Mouse (Mus musculus) myocyte (in vitro differentiated cells): ENCODE measurements around the gene Dennd6a.

Source experiments
- E2F4 ChIP-seq: IDR thresholded peaks from one replicate; pipeline ENCODE4 v1.6.1; 2011; ENCODE audit warnings: mild to moderate bottlenecking, control low read depth, moderate library complexity; ENCODE audit not compliant: insufficient read depth
- MAX ChIP-seq: IDR thresholded peaks from one replicate; pipeline ENCODE4 v1.6.1; 2011; ENCODE audit warnings: low read depth, mild to moderate bottlenecking, control low read depth
- MYOD1 ChIP-seq, 3 experiments: IDR thresholded peaks; one replicate each; pipeline ENCODE4 v1.6.1; 2011; ENCODE audit warnings: control low read depth in 2 of 3, low read depth in 2 of 3, mild to moderate bottlenecking in 2 of 3, moderate library complexity in 1 of 3; ENCODE audit not compliant: insufficient read length in 2 of 3, control insufficient read depth in 1 of 3
- MYOG ChIP-seq, 3 experiments: IDR thresholded peaks; one replicate each; pipeline ENCODE4 v1.6.1; 2011; ENCODE audit warnings: control low read depth in 2 of 3, low read depth in 2 of 3, mild to moderate bottlenecking in 2 of 3; ENCODE audit not compliant: insufficient read length in 2 of 3, control insufficient read depth in 1 of 3, insufficient read depth in 1 of 3
- POLR2A ChIP-seq: IDR thresholded peaks from one replicate; pipeline ENCODE4 v1.6.1; 2011; ENCODE audit warnings: low read depth, mild to moderate bottlenecking, control low read depth, moderate library complexity; ENCODE audit not compliant: insufficient read length
- POLR2AphosphoS2 ChIP-seq: IDR thresholded peaks from one replicate; pipeline ENCODE4 v1.6.1; 2011; ENCODE audit warnings: low read depth, control low read depth; ENCODE audit not compliant: insufficient read length
- TCF12 ChIP-seq: IDR thresholded peaks from one replicate; pipeline ENCODE4 v1.6.1; 2011; ENCODE audit warnings: mild to moderate bottlenecking, control low read depth; ENCODE audit not compliant: poor library complexity, insufficient read depth, severe bottlenecking
- USF1 ChIP-seq: IDR thresholded peaks from one replicate; pipeline ENCODE4 v1.6.1; 2011; ENCODE audit warnings: low read depth, mild to moderate bottlenecking, control low read depth, moderate library complexity

DNA sequence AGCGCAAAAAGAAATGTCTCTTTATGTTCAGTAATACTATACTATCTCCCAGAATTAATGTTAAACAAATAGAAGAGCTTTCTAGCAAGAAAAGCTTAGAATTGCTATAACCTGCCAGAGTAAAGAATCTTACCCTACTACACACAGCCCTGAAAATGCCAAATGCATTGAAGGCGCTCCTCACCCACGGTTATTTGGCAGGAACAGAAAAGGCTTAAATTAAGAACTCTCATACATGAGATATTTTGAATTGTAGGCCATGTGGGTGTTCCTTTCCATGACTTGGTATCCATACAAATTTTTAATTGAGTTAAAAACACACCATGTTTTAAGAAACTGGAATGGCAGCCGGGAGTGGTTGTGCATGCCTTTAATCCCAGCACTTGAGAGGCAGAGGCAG, 34.4 kb upstream of the Dennd6a start:
- TF ChIP-seq POLR2A (no peak), MYOG (IDR thresholded peaks at IDR 0.05; ENCODE audit: control insufficient read depth in 1 of 3, insufficient read depth in 1 of 3, insufficient read length in 2 of 3, low read depth in 2 of 3) (no peak), MAX (no peak), E2F4 (no peak), TCF12 (no peak), POLR2AphosphoS2 (no peak), USF1 (no peak), MYOD1 (IDR thresholded peaks at IDR 0.05; ENCODE audit: control insufficient read depth in 1 of 3, insufficient read length in 2 of 3, low read depth in 2 of 3) (no peak)
